Mouse (Mus musculus) liver, embryonic 16.5 days (tissue): ENCODE measurements at regions not wholly inside any gene's neighbourhood (a gene's known extent, or its start where the extent isn't known, plus 50 kb on each side); places are given as distances from the start of the nearest gene placed in this dataset.

Experiments
- ATAC-seq: fragments of 200-750 bp; cut with Nextera tagmentation; 2 replicates; pipeline ENCODE4 v1.8.0; 2017; ENCODE audit warnings: low read depth, mild to moderate bottlenecking, moderate number of reproducible peaks, moderate library complexity
- H3K27ac ChIP-seq: fragments of 300-500 bp; sonication (generic); 2 replicates; pipeline ENCODE4 v1.5.1; 2014; ENCODE audit warnings: mild to moderate bottlenecking, low read length
- H3K27me3 ChIP-seq: fragments of 300-500 bp; sonication (generic); 2 replicates; pipeline ENCODE4 v1.6.1; 2014; ENCODE audit warnings: low read depth, low read length, mixed read lengths; ENCODE audit not compliant: control insufficient read depth, insufficient read depth
- H3K36me3 ChIP-seq: fragments of 300-500 bp; sonication (generic); 2 replicates; pipeline ENCODE4 v1.6.1; 2014; ENCODE audit warnings: mild to moderate bottlenecking; ENCODE audit not compliant: control insufficient read depth, insufficient read depth
- H3K4me1 ChIP-seq: fragments of 300-500 bp; sonication (generic); 2 replicates; pipeline ENCODE4 v1.6.1; 2014; ENCODE audit warnings: low read depth, low read length, mixed read lengths; ENCODE audit not compliant: control insufficient read depth
- H3K4me2 ChIP-seq: fragments of 300-500 bp; sonication (generic); 2 replicates; pipeline ENCODE4 v1.6.1; 2014; ENCODE audit warnings: low read depth, low read length, mixed read lengths
- H3K4me3 ChIP-seq: fragments of 300-500 bp; sonication (generic); 2 replicates; pipeline ENCODE4 v1.5.1; 2014; ENCODE audit warnings: low read depth, mild to moderate bottlenecking, low read length
- H3K9ac ChIP-seq: fragments of 300-500 bp; sonication (generic); 2 replicates; pipeline ENCODE4 v1.6.1; 2014; ENCODE audit warnings: low read depth, low read length
- H3K9me3 ChIP-seq: fragments of 300-500 bp; sonication (generic); replicated peaks from 2 replicates; pipeline ENCODE4 v1.6.1; 2016; ENCODE audit warnings: low read length; ENCODE audit not compliant: control insufficient read depth
- WGBS: fragments of 180-500 bp; shearing (Covaris S2); extraction: QIAGEN DNeasy Blood & Tissue Kit; methylation state at CpG from one replicate; pipeline ENCODE4 v1.1.7; 2014; ENCODE audit not compliant: insufficient replicate concordance; 5-methylcytosine and 5-hydroxymethylcytosine counted together

GRCm38 (mm10) chr17:83955978-83956377, 108.2 kb upstream of the Haao start:
- H3K9me3 ChIP-seq: no peaks in the 10 kb centered on the region
- H3K27ac ChIP-seq: peak overlapping the region; percentile 64
- 0 out of 2 replicates have a peak overlapping the region, but pooled peaks have one; percentile 6 for H3K9ac ChIP-seq
- ATAC-seq: 0 out of 2 replicates have a peak, but pooled peaks have one; percentile 11
- no peak overlapping the region for H3K4me3 ChIP-seq
- WGBS: 18% methylated on average over 5 of the region's 5 CpGs
- H3K4me2 ChIP-seq: peak overlapping the region; percentile 24; the same call in 1 of the 2 replicates
- no peaks in the 10 kb centered on the region for H3K27me3 ChIP-seq
- no peaks in the 10 kb centered on the region for H3K36me3 ChIP-seq
- peaks cover 54% of the 10 kb centered on the region for H3K4me1 ChIP-seq

GRCm38 (mm10) chr17:83955058-83955697, 107.4 kb upstream of the Haao start:
- Histone ChIP-seq H3K27ac (no peak overlapping the region; the same call in 1 of the 2 replicates), H3K27me3 (no peaks in the 10 kb centered on the region), H3K9ac (no peak overlapping the region), H3K4me3 (no peak overlapping the region), H3K36me3 (no peaks in the 10 kb centered on the region), H3K4me1 (peaks cover 48% of the 10 kb centered on the region), H3K4me2 (no peak overlapping the region), H3K9me3 (no peaks in the 10 kb centered on the region)
- WGBS: 61% methylated on average over 10 of the region's 10 CpGs
- no peak for ATAC-seq

- Histone ChIP-seq H3K4me3 (no peak overlapping the region), H3K27ac (peak overlapping the region; percentile 38), H3K4me2 (no peak overlapping the region), H3K27me3 (no peaks in the 10 kb centered on the region), H3K4me1 (peaks cover 42% of the 10 kb centered on the region), H3K36me3 (no peaks in the 10 kb centered on the region), H3K9me3 (no peaks in the 10 kb centered on the region), H3K9ac (no peak overlapping the region)
- WGBS: 41% methylated on average over 16 of the region's 16 CpGs
- ATAC-seq: no peak
Measured at GRCm38 (mm10) chr17:83954291-83955057, 106.7 kb upstream of the Haao start.

DNA sequence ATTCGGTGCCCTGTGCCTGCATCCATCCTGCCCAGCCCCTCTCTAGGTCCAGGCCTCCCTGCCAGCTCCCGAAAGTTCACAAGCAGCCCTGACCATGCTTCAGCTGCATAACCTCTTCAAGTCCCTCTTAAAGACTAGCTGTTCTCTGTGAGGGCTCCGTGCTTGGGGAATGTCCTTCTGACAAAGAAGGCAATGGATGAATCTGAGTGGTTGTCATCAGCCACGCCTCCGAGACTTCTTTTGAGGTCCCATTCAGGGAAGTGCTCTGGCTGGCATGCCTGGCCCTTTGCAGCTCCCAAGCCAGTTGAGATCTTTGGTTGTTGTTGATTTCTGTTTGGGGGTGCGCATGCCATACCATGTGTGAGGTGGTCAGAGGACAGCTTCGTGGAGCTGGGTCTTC, 105.9 kb upstream of the Haao start:
- Histone ChIP-seq H3K9me3 (no peaks in the 10 kb centered on the region), H3K4me2 (no peak overlapping the region), H3K4me3 (no peak overlapping the region), H3K27ac (peak overlapping the region; percentile 38; the same call in 1 of the 2 replicates), H3K27me3 (no peaks in the 10 kb centered on the region), H3K36me3 (no peaks in the 10 kb centered on the region), H3K4me1 (peaks cover 35% of the 10 kb centered on the region), H3K9ac (no peak overlapping the region)
- no peak for ATAC-seq
- WGBS: 56% methylated on average over 7 of the region's 7 CpGs

DNA sequence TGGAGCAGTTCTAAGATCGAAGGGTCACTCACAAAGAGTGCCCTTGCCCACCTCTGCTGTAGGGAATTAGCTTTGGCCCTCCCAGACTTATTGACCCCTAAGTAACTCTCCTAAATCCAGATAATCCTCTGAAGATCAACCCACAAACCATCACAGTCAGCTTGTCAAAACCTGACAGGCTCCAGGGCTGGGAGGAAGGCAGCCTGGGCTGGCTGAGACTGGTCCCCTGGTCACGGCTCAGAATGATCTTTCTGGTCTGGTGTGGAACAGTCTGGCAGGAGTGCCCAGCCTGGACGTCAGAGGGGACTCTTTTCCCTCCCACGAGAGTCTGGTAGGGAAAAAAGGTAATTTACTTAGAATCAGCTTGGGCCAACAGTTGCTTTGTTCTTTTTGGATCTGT, 99.0 kb upstream of the Haao start:
- no peak overlapping the region for H3K27ac ChIP-seq
- WGBS: 47% methylated on average over 4 of the region's 4 CpGs
- no peaks in the 10 kb centered on the region for H3K27me3 ChIP-seq
- H3K4me3 ChIP-seq: no peak overlapping the region
- H3K9me3 ChIP-seq: no peaks in the 10 kb centered on the region
- ATAC-seq: no peak
- no peaks in the 10 kb centered on the region for H3K4me1 ChIP-seq
- no peak overlapping the region for H3K9ac ChIP-seq
- H3K4me2 ChIP-seq: no peak overlapping the region
- no peaks in the 10 kb centered on the region for H3K36me3 ChIP-seq

DNA sequence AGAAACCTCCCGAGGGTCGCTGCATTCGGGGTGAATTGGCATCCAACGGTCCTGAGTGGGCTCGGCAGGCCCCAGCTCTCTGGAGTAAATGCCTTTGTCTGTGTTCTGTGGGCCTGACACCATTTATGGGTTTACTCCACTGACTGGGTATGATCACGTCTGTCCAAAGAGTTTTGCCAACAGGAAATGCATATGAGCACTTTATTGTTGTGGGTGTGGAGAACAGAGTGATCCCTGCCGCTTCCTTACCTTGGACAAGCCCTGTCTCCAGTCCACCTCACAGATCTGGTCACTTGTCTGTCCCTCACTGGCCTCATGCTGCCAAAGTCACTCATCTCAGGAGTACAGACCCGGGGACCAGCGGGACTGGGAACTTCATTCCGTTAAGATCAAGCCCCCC, 91.6 kb upstream of the Haao start:
- Histone ChIP-seq H3K4me1 (no peaks in the 10 kb centered on the region; the same call in 1 of the 2 replicates), H3K4me2 (no peak overlapping the region), H3K9me3 (no peaks in the 10 kb centered on the region), H3K4me3 (no peak overlapping the region), H3K36me3 (no peaks in the 10 kb centered on the region), H3K9ac (no peak overlapping the region), H3K27me3 (no peaks in the 10 kb centered on the region), H3K27ac (no peak overlapping the region)
- 75% methylated on average over 10 of the region's 10 CpGs for WGBS
- no peak for ATAC-seq

DNA sequence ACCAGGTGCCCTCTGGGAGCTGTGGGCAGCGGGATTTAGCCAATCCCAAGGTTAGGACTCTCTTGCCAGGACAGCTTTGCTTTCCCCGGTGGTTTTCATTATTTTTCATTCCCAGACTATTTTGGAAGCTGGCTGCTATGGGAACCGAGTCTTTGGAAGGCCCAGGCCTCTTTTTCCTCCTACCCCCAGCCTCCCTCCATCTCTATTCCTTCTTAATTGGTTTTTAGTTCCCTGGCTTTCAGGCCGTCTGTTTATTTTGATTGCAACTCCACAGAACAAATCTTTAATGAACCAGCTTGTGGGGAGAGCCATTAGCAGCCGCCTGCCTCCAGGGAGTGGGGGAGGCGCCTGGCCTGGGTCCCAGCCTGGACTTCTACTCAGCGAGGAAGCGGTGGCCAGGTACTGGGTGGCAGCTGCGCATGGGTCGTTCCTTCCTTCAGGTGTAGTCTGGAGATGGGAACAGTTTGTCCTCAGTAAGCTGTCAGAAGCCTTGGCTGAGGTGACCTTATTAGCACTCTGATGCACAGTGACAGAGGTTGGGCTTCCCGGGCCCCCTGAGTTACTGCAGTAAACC, 91.0 kb upstream of the Haao start:
- Histone ChIP-seq H3K36me3 (no peaks in the 10 kb centered on the region), H3K27ac (no peak overlapping the region), H3K4me3 (no peak overlapping the region), H3K4me1 (no peaks in the 10 kb centered on the region; the same call in 1 of the 2 replicates), H3K27me3 (no peaks in the 10 kb centered on the region), H3K9ac (no peak overlapping the region), H3K4me2 (no peak overlapping the region), H3K9me3 (no peaks in the 10 kb centered on the region)
- no peak for ATAC-seq
- 62% methylated on average over 11 of the region's 11 CpGs for WGBS

GRCm38 (mm10) chr17:83937576-83937975, 89.8 kb upstream of the Haao start:
- no peaks in the 10 kb centered on the region; the same call in 1 of the 2 replicates for H3K4me1 ChIP-seq
- WGBS: 67% methylated on average over 10 of the region's 10 CpGs
- no peak overlapping the region for H3K4me3 ChIP-seq
- H3K4me2 ChIP-seq: no peak overlapping the region
- ATAC-seq: no peak
- no peaks in the 10 kb centered on the region for H3K27me3 ChIP-seq
- no peaks in the 10 kb centered on the region for H3K36me3 ChIP-seq
- H3K27ac ChIP-seq: no peak overlapping the region
- H3K9me3 ChIP-seq: no peaks in the 10 kb centered on the region
- H3K9ac ChIP-seq: no peak overlapping the region

DNA sequence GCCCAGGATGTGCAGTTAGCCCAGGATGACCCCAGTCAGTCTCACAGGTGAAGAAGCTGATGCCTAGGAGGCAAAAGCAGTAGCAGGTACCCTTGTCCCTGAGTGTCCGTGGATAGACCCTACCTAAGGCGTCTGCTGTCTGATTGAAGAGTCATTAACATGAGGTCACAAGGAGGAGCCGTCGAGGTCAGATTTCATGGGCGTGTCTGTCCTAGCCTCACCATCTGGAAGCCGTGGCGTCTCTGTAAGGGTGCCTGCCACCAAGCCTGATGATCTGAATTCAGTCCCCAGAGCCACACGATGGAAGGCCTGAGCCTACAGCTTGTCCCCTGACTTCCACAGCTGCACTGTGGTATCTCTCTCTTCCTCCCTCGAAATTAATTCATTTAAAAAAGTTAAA, 88.9 kb upstream of the Haao start:
- no peak overlapping the region for H3K4me2 ChIP-seq

More for the DNA sequence above, 88.9 kb upstream of the Haao start:
- no peak overlapping the region for H3K27ac ChIP-seq
- H3K9me3 ChIP-seq: no peaks in the 10 kb centered on the region
- no peak for ATAC-seq
- no peaks in the 10 kb centered on the region for H3K36me3 ChIP-seq
- H3K27me3 ChIP-seq: no peaks in the 10 kb centered on the region
- 46% methylated on average over 9 of the region's 9 CpGs for WGBS
- H3K4me1 ChIP-seq: no peaks in the 10 kb centered on the region; the same call in 1 of the 2 replicates
- no peak overlapping the region for H3K4me3 ChIP-seq
- no peak overlapping the region for H3K9ac ChIP-seq
